Mouse (Mus musculus) stomach, embryonic 16.5 days (tissue): ENCODE data around the gene Pcnx3. TPM values are rescaled to one million over a fixed set of nuclear protein-coding genes. Genes with fewer than 3 reads are reported as not detected.
A peak's percentile ranks its signal among the peaks of the same experiment; 100 is the strongest.

Experiments used
- ATAC-seq: fragments of 200-750 bp; cut with Nextera tagmentation; 2 replicates; pipeline ENCODE4 v1.8.0; 2017; ENCODE audit warnings: moderate number of reproducible peaks, moderate TSS enrichment; ENCODE audit not compliant: insufficient read depth, low FRiP score
- H3K27ac ChIP-seq: fragments of 300-500 bp; sonication (generic); 2 replicates; pipeline ENCODE4 v1.5.1; 2014; ENCODE audit warnings: low read length
- H3K27me3 ChIP-seq: fragments of 300-500 bp; sonication (generic); 2 replicates; pipeline ENCODE4 v1.6.1; 2014; ENCODE audit warnings: low read length, control low read depth, mixed read lengths; ENCODE audit not compliant: control insufficient read depth, insufficient read depth
- H3K36me3 ChIP-seq: fragments of 300-500 bp; sonication (generic); 2 replicates; pipeline ENCODE4 v1.6.1; 2014; ENCODE audit warnings: low read length; ENCODE audit not compliant: control insufficient read depth, insufficient read depth
- H3K4me1 ChIP-seq: fragments of 300-500 bp; sonication (generic); 2 replicates; pipeline ENCODE4 v1.6.1; 2014; ENCODE audit warnings: low read length, control low read depth, mixed read lengths; ENCODE audit not compliant: control insufficient read depth, insufficient read depth
- H3K4me2 ChIP-seq: fragments of 300-500 bp; sonication (generic); 2 replicates; pipeline ENCODE4 v1.6.1; 2014; ENCODE audit warnings: low read depth, low read length, mixed read lengths
- H3K4me3 ChIP-seq: fragments of 300-500 bp; sonication (generic); replicated peaks from 2 replicates; pipeline ENCODE4 v1.5.1; 2014; ENCODE audit warnings: mild to moderate bottlenecking, low read length
- H3K9ac ChIP-seq: fragments of 300-500 bp; sonication (generic); 2 replicates; pipeline ENCODE4 v1.6.1; 2014; ENCODE audit warnings: low read length
- H3K9me3 ChIP-seq: fragments of 300-500 bp; sonication (generic); replicated peaks from 2 replicates; pipeline ENCODE4 v1.6.1; 2016; ENCODE audit warnings: low read length, control low read depth; ENCODE audit not compliant: control insufficient read depth
- WGBS: fragments of 180-500 bp; shearing (Covaris S2); extraction: QIAGEN DNeasy Blood & Tissue Kit; methylation state at CpG from one replicate; pipeline ENCODE4 v1.1.7; 2014; 5-methylcytosine and 5-hydroxymethylcytosine counted together
- polyA plus RNA-seq: library from polyadenylated mRNA; unstranded; fragments of >200 nt; fragmentation: Nextera tagmentation; extraction: Ambion mirVana; gene quantifications from 2 replicates; pipeline ENCODE4 v1.2.1, GENCODE M21; 2015

Pcnx3 gene
- polyA plus RNA-seq, 1 experiment from 2014 or later: 17.4 TPM

DNA sequence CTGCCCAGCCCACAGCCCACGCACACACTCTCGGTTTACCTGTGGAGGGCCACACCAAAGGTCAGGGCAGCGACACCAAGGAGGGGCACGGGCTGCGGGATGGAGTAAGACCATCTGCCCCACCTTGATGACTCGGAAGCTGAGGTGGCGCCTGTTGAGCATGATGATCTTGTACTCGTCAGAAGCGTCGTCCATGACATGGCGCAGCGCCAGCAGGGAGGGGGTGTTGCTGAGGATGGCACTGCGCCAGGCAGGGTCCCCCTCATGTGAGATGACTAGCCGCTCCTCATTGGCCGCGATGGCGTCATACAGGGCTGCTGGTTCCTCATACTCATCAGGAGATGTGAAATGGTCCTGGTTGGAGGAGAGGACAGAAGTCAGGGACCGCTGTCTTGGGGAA is 22.3 kb downstream of the Pcnx3 start:
- Histone ChIP-seq H3K27ac (no peak overlapping the region), H3K4me2 (no peak overlapping the region), H3K4me3 (no peak overlapping the region), H3K9ac (no peak overlapping the region), H3K4me1 (peaks cover 19% of the 10 kb centered on the region), H3K36me3 (0 out of 2 replicates have a peak, but pooled peaks cover 4% of the 10 kb centered on the region), H3K9me3 (no peaks in the 10 kb centered on the region), H3K27me3 (no peaks in the 10 kb centered on the region)
- 90% methylated on average over 18 of the region's 18 CpGs for WGBS
- no peak for ATAC-seq

DNA sequence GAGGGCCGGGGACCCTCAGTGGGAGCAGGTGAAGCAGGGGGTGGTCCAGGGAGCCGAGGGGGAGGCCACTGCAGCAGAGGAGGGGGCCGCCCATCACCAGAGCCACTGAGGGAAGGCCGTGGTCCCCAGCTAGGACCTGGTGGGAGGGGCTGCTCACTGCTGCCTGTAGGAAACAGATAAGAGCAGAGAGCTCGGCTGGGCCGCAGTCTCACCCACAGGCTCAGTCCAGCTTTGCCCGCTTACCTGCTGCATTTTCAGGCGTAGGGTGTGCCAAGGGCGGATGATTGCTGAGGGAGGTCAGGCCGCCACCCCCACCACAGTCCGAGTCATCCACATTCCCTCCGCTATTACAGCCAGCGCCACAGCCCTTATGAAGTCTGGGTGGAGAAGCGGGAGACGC is 23.2 kb downstream of the Pcnx3 start:
- ATAC-seq: no peak

DNA sequence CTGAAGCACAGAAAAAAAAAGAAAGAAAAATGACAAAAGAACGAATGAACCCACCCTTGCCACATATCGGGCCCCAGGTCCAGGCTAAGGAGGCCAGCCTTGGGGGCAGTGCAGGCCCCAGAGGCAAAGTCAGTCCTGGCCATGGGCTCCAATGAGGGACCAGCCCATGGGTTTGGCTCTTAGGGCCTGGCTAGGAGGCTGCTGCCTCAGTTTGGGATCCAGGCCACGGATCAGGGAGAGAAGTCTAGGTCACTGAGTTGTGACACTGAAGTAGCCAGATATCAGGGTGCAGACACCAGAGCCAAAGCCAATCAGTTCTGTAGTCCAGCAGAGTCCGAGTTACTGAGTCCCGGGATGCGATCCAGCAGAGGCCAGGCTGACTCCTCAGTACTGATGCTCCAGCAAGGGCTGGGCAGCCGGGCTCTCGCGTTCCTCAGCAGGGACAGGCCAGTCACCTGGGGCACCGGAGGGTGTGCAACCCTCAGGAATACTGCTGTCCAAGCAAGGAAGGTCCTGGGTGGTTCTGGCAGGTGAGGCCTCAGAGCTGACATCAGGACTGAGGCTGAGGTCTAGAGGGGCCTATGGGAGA is 23.9 kb downstream of the Pcnx3 start:
- H3K4me2 ChIP-seq: no peak overlapping the region
- H3K4me1 ChIP-seq: peaks cover 22% of the 10 kb centered on the region
- H3K4me3 ChIP-seq: no peak overlapping the region
- H3K36me3 ChIP-seq: 0 out of 2 replicates have a peak, but pooled peaks cover under 1% of the 10 kb centered on the region
- H3K27me3 ChIP-seq: no peaks in the 10 kb centered on the region
- no peak for ATAC-seq
- H3K27ac ChIP-seq: no peak overlapping the region
- WGBS: 91% methylated on average over 10 of the region's 10 CpGs
- H3K9ac ChIP-seq: peak overlapping the region; percentile 51; the same call in 1 of the 2 replicates
- H3K9me3 ChIP-seq: no peaks in the 10 kb centered on the region

More for the DNA sequence above, 23.2 kb downstream of the Pcnx3 start:
- Histone ChIP-seq H3K36me3 (0 out of 2 replicates have a peak, but pooled peaks cover 4% of the 10 kb centered on the region), H3K4me2 (no peak overlapping the region), H3K4me3 (no peak overlapping the region), H3K9me3 (no peaks in the 10 kb centered on the region), H3K4me1 (peaks cover 22% of the 10 kb centered on the region), H3K27me3 (no peaks in the 10 kb centered on the region), H3K27ac (no peak overlapping the region), H3K9ac (no peak overlapping the region)
- WGBS: 75% methylated on average over 15 of the region's 15 CpGs

DNA sequence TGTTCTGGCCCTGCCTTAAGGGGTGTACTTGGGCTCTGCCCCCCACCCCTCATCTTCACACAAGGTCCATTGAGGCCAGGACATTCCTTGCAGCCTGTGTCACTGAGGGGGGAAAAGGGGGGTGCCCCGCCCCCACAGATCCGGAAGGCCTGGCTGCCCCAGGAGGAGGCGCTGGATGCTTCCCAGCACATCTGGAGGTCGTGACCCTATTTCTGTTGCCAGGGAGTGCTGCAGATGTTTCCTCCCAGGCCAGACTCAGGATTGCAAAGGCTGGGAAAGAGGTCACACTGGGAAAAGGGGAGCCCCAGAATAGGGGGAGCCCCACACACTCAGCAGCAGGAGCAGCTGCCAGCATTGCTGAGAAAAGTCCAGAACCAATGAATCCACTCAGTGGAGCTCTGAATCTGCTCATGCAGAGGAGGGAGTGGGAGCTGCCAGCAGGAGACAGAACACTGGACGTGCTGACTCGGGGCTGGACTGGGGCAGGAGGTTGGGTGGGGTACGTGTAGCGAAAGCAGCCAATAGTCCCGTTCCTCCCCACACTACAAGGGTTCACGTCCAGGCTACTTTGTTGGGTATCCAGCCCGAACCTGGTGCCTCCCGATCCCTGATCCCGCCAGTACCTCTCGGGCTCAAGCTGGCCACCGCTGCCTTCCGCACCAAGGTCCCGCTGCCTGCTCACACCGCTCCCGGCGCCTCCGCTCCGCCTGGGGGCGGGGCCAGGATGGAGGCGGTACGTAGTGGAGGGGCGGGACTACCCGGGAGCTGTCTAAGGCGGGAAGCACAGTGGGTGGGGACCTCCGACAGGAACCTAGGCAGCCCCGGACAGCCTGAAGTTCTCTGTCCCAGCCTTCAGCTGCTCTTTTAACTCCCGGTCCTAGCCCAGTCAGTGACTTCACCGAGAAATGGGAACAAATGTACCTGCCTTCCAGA is 25.5 kb downstream of the Pcnx3 start, which contains the start of gene Sipa1:
TSS of gene Sipa1 (minus strand) at position 727 of the 933 bp plus-strand sequence.
- H3K4me2 ChIP-seq: peak within 1 kb of the TSS; percentile 77
- H3K27me3 ChIP-seq: no peaks in the 10 kb centered on the region
- WGBS: under 1% methylated on average over 32 of the region's 32 CpGs
- peaks cover 22% of the 10 kb centered on the region for H3K4me1 ChIP-seq
- no peaks in the 10 kb centered on the region for H3K9me3 ChIP-seq
- H3K36me3 ChIP-seq: no peaks in the 10 kb centered on the region
- H3K4me3 ChIP-seq: peak within 1 kb of the TSS; percentile 65
- peak within 1 kb of the TSS; percentile 76 for H3K9ac ChIP-seq
- ATAC-seq: peak; percentile 95
- peak within 1 kb of the TSS; percentile 91 for H3K27ac ChIP-seq

DNA sequence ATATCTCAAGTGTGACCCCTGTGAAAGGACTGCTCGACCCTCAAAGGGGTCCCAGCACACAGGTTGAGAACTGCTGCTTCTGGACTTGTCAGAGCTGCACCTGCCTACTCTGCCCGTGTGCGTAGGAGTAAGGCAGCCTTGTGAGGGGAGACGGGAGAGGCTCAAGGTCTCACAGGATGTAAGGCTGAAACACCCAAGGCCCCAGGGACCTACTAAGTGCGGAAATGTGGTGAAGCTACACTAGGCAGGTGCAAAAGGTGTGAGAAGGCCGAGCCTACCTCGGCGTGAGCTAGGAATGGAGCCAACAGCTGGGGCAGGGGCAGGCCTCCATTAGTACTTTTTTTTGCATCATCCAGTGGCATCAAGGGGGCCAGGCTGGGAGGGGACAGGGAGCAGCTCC is 26.4 kb downstream of the Pcnx3 start:
- 62% methylated on average over 8 of the region's 8 CpGs for WGBS
- Histone ChIP-seq H3K27ac (peak overlapping the region; percentile 91), H3K4me3 (peak overlapping the region; percentile 65)

DNA sequence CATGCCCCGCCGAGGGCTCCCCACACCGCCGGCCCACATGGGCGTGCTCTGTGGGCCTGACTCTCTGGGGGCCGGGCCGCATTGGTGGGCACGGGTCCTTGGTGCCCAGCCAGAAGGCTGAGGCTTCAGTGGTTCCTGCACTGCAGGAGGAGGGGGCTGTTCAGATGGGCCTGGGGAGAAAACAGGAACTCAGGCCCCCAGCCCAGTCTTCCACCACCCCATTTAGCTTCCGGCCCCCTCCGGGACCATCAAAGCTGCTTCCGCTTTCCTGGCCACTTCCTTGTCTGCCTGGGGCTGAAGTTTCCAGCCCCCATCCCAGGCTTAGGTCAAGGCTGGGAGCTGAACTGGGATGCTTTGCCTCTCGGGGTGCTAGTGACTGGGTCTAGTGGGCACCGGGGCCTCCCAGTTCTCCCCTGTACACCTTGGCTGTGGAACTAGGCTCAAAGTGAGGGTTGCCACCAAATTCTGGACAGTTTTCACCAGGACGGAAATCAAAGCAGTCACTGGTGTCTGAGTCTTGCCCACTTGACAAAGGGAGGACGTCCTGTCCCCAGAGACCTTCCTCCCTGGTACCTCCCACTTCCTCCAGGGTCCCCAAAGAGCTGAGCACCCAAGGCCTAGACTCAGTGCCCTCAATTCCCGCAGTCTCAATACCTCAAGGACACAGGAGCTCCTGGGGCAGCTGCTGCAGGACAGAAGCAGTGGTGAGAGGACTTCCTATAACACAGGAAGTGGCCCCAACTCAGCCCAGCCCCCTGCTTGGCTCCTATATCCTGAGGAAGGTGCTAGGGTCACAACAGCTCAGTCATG is 27.6 kb downstream of the Pcnx3 start:
- Histone ChIP-seq H3K9me3 (no peaks in the 10 kb centered on the region), H3K27ac (peak overlapping the region; percentile 91), H3K4me1 (peaks cover 22% of the 10 kb centered on the region), H3K4me3 (peak overlapping the region; percentile 17), H3K9ac (peak overlapping the region; percentile 27), H3K36me3 (no peaks in the 10 kb centered on the region), H3K4me2 (peak overlapping the region; percentile 28), H3K27me3 (no peaks in the 10 kb centered on the region)
- WGBS: 69% methylated on average over 16 of the region's 16 CpGs
- ATAC-seq: no peak

More for the DNA sequence above, 26.4 kb downstream of the Pcnx3 start:
- H3K27me3 ChIP-seq: no peaks in the 10 kb centered on the region
- no peaks in the 10 kb centered on the region for H3K36me3 ChIP-seq
- no peak for ATAC-seq
- H3K4me2 ChIP-seq: peak overlapping the region; percentile 77
- no peaks in the 10 kb centered on the region for H3K9me3 ChIP-seq
- H3K9ac ChIP-seq: peak overlapping the region; percentile 76
- H3K4me1 ChIP-seq: peaks cover 22% of the 10 kb centered on the region

DNA sequence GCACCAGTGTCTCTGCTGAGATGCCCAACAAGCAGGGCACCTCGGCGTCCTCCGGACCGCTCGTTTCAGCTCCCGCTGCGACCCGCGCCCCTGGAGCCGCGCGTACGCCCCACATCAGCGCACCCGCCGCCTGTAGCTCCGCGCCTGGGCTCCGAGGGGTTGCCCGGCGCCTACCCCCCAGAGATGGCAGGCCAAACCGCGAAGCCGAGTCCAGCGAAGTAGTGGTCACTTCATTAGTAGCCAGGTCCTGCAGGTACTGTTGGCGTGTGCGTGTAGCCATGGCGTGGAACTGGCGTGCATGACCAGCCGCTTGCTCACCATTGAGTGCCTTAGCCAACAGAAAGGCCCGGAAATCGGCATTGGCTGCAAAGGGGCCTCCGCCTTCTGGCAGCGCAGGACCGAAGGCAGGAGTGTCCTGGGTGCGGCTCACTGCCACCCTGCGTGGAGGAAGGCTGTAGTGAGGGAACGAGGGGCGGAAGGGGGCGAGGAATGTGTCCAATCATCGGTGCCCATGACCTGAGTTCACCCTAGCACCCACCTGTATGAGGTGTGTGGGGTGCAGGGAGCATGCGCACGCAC is 33.9 kb downstream of the Pcnx3 start:
- 26% methylated on average over 43 of the region's 43 CpGs for WGBS
- Histone ChIP-seq H3K27me3 (0 out of 2 replicates have a peak, but pooled peaks cover 6% of the 10 kb centered on the region), H3K9ac (peak overlapping the region; percentile 51), H3K4me3 (peak overlapping the region; percentile 42), H3K4me1 (peaks cover 10% of the 10 kb centered on the region), H3K4me2 (peak overlapping the region; percentile 68), H3K9me3 (no peaks in the 10 kb centered on the region), H3K36me3 (peaks cover 13% of the 10 kb centered on the region; the same call in 1 of the 2 replicates), H3K27ac (no peak overlapping the region)
- peak; percentile 12; the same call in 1 of the 2 replicates for ATAC-seq

DNA sequence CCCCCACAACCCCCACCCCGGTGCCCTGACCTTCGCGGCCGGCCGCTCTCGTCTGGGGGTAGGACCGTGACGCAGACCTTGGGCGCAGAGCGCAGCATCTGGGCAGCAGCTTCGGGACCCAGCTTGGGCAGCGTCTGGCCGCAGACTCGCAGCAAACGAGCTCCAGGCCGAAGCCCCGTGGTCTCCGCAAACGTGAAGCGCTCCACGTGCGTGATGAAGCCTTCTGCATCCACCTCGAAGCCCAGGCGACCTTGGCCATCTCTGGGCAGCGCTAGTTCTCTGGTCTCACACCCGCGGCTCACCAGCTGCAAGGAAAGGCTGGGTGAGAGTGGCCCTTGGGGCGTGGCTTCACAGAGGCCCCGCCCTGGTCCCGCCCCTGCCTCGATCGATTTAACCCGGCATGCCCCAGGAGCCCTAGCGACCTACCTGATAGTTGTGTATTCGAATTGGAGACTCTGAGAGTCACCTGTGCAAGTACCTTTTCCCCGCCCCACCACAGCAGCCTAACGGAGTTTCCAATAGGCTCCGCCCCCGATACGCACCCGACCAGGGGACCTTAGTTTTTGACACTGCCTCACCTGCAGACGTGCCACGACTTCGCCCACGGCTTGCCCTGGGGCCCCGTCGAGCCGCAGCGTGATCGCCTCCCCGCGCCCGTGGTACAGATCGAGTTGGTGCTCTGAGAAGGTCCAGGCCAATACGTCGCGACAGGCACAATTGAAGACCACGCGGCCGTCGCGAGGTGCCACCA is 34.6 kb downstream of the Pcnx3 start:
- Histone ChIP-seq H3K4me2 (peak overlapping the region; percentile 68), H3K27me3 (0 out of 2 replicates have a peak, but pooled peaks cover 6% of the 10 kb centered on the region), H3K27ac (no peak overlapping the region), H3K4me3 (peak overlapping the region; percentile 42), H3K4me1 (peaks cover 14% of the 10 kb centered on the region), H3K9me3 (no peaks in the 10 kb centered on the region), H3K9ac (peak overlapping the region; percentile 51), H3K36me3 (peaks cover 13% of the 10 kb centered on the region; the same call in 1 of the 2 replicates)
- 20% methylated on average over 62 of the region's 62 CpGs for WGBS
- ATAC-seq: peak; percentile 85
